Mouse (Mus musculus) lung, postnatal 0 days (tissue): ENCODE results near the gene Mrps34. TPM values are rescaled to one million over a fixed set of nuclear protein-coding genes. Genes with fewer than 3 reads are reported as not detected.
A peak's percentile ranks its signal among the peaks of the same experiment; 100 is the strongest.

Experiments used
- ATAC-seq: fragments of 200-750 bp; cut with Nextera tagmentation; 2 replicates; pipeline ENCODE4 v1.8.0; 2017; ENCODE audit warnings: moderate library complexity
- DNase-seq: peaks from one replicate; pipeline ENCODE4 v3.0.0-alpha.2; 2016; ENCODE audit warnings: low spot score
- H3K27ac ChIP-seq: fragments of 300-500 bp; sonication (generic); 2 replicates; pipeline ENCODE4 v1.5.1; 2014; ENCODE audit warnings: antibody characterized with exemption, mild to moderate bottlenecking, low read length, mixed read lengths
- H3K27me3 ChIP-seq: fragments of 300-500 bp; sonication (generic); replicated peaks from 2 replicates; pipeline ENCODE4 v1.6.1; 2014; ENCODE audit warnings: low read length, mixed read lengths; ENCODE audit not compliant: insufficient read depth
- H3K36me3 ChIP-seq: fragments of 300-500 bp; sonication (generic); 2 replicates; pipeline ENCODE4 v1.6.1; 2014; ENCODE audit warnings: low read length, mixed read lengths; ENCODE audit not compliant: insufficient read depth
- H3K4me1 ChIP-seq: fragments of 300-500 bp; sonication (generic); 2 replicates; pipeline ENCODE4 v1.6.1; 2014; ENCODE audit warnings: antibody characterized with exemption, low read depth, low read length, mixed read lengths; ENCODE audit not compliant: insufficient read depth
- H3K4me2 ChIP-seq: fragments of 300-500 bp; sonication (generic); replicated peaks from 2 replicates; pipeline ENCODE4 v1.6.1; 2014; ENCODE audit warnings: low read depth, mild to moderate bottlenecking, low read length, moderate library complexity, mixed read lengths
- H3K4me3 ChIP-seq: fragments of 300-500 bp; sonication (generic); 2 replicates; pipeline ENCODE4 v1.5.1; 2014; ENCODE audit warnings: low read depth, low read length
- H3K9ac ChIP-seq: fragments of 300-500 bp; sonication (generic); replicated peaks from 2 replicates; pipeline ENCODE4 v1.6.1; 2014; ENCODE audit warnings: low read depth, mild to moderate bottlenecking
- H3K9me3 ChIP-seq: fragments of 300-500 bp; sonication (generic); 2 replicates; pipeline ENCODE4 v1.6.1; 2016; ENCODE audit warnings: low read length, mixed read lengths
- CTCF ChIP-seq: IDR thresholded peaks from 2 replicates; pipeline ENCODE4 v1.5.1; 2016; ENCODE audit warnings: antibody characterized with exemption, mild to moderate bottlenecking
- EP300 ChIP-seq: IDR thresholded peaks from 2 replicates; pipeline ENCODE4 v1.6.1; 2016; ENCODE audit warnings: antibody characterized with exemption, mild to moderate bottlenecking, control low read depth
- whole genome bisulfite sequencing: fragments of 180-500 bp; shearing (Covaris S2); extraction: QIAGEN DNeasy Blood & Tissue Kit; methylation state at CpG from one replicate; pipeline ENCODE4 v1.1.7; 2014; 5-methylcytosine and 5-hydroxymethylcytosine counted together
- polyA plus RNA-seq: library from polyadenylated mRNA; unstranded; fragments of >200 nt; fragmentation: Nextera tagmentation; extraction: Ambion mirVana; gene quantifications from 2 replicates; pipeline ENCODE4 v1.2.1, GENCODE M21; 2015

Mrps34 gene
- polyA plus RNA-seq, 1 experiment from 2014 or later = 90.7 TPM

DNA sequence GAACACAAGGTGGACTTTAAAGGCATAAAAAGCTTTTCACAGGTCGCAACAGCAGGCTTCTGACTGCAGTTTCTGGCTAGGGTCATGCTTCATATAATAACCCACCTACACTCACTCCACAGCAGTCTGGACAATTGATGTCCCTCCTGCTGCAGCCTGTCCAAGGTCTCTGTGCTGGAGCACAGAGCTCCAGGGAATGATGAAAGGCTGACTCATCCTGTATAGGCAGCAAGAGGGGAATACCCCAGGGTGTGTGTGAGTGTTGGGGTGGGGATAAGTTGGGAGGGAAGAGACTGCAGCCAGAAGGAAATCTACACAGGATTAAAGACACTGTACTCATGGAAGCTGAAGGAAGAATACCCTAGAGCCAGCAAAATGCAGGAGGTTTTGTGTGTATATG, 34.6 kb downstream of the Mrps34 start:
- Histone ChIP-seq H3K4me1 (no peaks in the 10 kb centered on the region), H3K4me2 (no peak overlapping the region), H3K27ac (no peak overlapping the region), H3K4me3 (no peak overlapping the region), H3K27me3 (no peaks in the 10 kb centered on the region), H3K9me3 (no peaks in the 10 kb centered on the region), H3K36me3 (0 out of 2 replicates have a peak, but pooled peaks cover 4% of the 10 kb centered on the region), H3K9ac (no peak overlapping the region)
- no peak for TF ChIP-seq CTCF
- TF ChIP-seq EP300 = no peak
- 71% methylated on average over 1 of the region's 1 CpGs for WGBS
- DNase-seq (no peak), ATAC-seq (peak; percentile 17; the same call in 1 of the 2 replicates)

DNA sequence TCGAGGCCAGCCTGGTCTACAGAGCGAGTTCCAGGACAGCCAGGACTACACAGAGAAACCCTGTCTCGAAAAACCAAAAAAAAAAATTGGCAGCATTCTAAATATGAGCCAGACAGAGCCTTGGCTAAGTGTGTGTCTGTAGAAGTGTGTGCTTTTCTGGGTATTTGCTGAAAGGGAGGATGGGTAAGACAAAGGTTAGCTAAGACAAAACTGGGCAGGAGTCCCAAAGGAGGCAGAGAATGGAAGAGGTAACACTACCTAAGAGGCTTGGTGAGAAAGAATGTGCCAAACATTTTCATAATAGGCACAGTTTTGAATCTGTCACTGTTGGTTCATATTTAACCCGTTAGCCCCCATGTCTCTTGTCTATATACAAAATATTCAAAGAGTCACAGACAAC, 37.5 kb downstream of the Mrps34 start:
- no peaks in the 10 kb centered on the region for H3K27me3 ChIP-seq
- no peak for ATAC-seq
- no peak overlapping the region for H3K4me2 ChIP-seq
- WGBS = 88% methylated on average over 4 of the region's 4 CpGs
- no peak for DNase-seq
- no peak overlapping the region for H3K9ac ChIP-seq
- TF ChIP-seq EP300 (no peak), CTCF (no peak)
- H3K27ac ChIP-seq = no peak overlapping the region
- H3K9me3 ChIP-seq = no peaks in the 10 kb centered on the region
- no peak overlapping the region for H3K4me3 ChIP-seq
- no peaks in the 10 kb centered on the region for H3K36me3 ChIP-seq
- peaks cover 9% of the 10 kb centered on the region for H3K4me1 ChIP-seq

DNA sequence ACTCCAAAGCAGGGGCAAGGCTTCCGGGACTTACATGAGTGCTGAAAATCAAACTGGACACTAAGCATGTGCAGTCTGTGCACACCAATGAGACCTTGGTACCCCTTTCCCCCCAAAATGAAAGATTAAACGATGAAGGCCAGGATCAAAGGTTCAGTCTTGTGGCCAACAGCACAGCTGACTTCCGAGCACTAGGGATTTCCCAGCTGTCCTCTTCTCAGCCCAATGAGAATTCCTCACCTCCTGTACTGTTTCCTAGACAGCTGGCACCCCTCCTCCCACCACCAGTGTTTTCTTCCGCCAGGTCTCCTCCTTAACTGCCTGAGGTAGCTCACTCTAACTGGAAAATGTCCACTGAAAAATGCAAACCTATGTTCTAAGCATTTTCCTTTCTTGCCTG, 38.2 kb downstream of the Mrps34 start:
- Histone ChIP-seq H3K36me3 (no peaks in the 10 kb centered on the region), H3K4me1 (peaks cover 9% of the 10 kb centered on the region), H3K9me3 (no peaks in the 10 kb centered on the region), H3K9ac (no peak overlapping the region), H3K27ac (no peak overlapping the region), H3K27me3 (no peaks in the 10 kb centered on the region), H3K4me3 (no peak overlapping the region), H3K4me2 (no peak overlapping the region)
- no peak for TF ChIP-seq EP300
- no peak for TF ChIP-seq CTCF
- DNase-seq = no peak
- ATAC-seq = no peak
- 78% methylated on average over 4 of the region's 4 CpGs for WGBS

DNA sequence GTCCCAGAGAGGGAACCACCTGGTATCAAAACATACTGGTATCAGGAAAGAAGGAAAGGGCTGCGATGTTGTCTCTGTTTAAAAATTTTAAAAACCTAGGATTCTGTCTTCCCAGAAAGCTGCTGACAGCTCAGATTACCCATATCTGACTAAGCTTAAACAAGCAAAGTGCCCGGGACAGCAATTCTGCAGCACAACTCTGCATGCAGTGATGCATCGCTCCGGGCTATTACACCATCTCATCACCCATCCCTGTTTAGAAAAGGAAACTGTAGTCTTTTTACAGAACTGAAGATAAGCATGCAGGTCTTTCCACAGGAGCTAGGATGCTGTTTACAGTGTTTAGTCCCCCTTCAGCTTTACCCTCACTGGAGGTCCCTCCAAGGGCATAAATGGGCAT, 40.0 kb downstream of the Mrps34 start:
- ATAC-seq = no peak
- Histone ChIP-seq H3K4me2 (no peak overlapping the region), H3K4me3 (no peak overlapping the region), H3K4me1 (peaks cover 9% of the 10 kb centered on the region), H3K27ac (no peak overlapping the region), H3K9me3 (no peaks in the 10 kb centered on the region), H3K36me3 (no peaks in the 10 kb centered on the region), H3K9ac (peak overlapping the region; percentile 79; the same call in 1 of the 2 replicates), H3K27me3 (no peaks in the 10 kb centered on the region)
- TF ChIP-seq CTCF = no peak
- TF ChIP-seq EP300 = no peak
- 55% methylated on average over 4 of the region's 4 CpGs for WGBS
- no peak for DNase-seq

DNA sequence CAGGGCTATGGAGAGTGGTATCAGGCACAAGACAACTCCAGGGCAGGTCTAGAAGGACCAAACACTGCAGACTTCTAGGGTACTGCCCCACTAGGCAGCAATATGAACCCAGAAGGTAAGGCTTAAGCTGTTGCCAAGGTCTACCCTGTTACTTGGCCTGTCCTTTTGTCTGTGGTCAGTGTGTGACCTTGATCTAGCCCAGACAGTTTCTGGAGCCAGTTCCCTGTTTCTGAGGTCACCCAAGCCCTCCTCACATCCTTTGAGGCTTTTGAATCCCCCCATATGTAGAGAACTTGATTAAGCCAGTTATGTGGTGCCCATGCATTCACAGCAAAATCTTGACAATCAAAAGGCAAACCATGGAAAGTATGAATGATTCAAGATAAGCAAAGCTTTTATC, 40.8 kb downstream of the Mrps34 start:
- Histone ChIP-seq H3K36me3 (no peaks in the 10 kb centered on the region), H3K4me1 (peaks cover 9% of the 10 kb centered on the region), H3K4me2 (peak overlapping the region; percentile 82), H3K4me3 (peak overlapping the region; percentile 68), H3K9ac (peak overlapping the region; percentile 79), H3K27me3 (no peaks in the 10 kb centered on the region), H3K27ac (no peak overlapping the region), H3K9me3 (no peaks in the 10 kb centered on the region)
- ATAC-seq = no peak
- no peak for DNase-seq
- TF ChIP-seq EP300 (no peak), CTCF (no peak)

DNA sequence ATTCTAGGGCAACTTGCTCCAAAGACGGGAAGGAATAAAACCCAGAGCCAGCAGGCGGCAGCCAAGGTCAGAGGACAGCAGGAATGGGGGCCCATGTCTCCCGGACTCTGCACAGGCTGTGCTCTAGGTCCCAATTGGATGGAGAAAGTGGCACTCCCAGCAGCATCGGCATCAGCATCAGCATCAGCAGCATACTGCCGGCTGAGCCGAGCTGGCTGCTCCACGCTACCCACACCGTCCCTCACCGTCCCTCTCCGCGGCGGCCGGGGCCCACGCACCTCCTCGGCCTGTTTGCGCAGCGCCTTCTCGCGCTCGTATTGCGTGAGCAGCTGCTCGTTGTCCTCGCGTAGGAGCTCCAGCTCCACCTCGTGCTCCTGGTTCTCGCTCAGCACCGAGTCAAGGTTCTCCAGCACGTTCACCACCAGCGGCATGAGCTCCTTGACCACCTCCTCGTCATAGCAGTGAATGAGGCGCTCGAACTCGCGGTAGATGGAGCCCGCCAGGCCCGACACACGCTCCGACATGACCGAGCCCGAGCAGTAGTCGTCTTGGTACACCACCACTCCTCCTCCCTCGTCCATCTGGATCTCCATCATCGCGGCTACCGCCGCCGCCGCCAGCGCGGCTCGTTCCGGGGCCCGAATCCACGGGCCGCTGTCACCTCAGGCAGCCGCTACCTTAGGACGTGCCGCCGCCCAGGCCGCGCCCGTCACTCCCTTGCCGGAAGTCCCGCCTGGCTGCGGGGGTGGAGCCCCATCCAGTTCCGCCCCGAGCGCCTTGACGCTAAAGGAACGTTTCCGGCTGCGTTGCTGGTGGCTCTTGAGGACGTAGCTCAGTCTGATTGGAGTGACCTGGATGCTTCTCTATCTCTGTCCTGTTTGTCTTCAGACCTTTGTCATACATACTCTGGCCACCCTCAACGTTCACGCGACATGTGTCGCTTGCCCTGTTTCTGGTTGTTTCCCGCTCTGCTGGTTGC, 41.6 kb downstream of the Mrps34 start, which contains the start of gene Mapk8ip3:
Gene Mapk8ip3 (minus strand): TSS at position 719 of the 979 bp plus-strand sequence.
- Histone ChIP-seq H3K36me3 (no peaks in the 10 kb centered on the region), H3K4me2 (peak within 1 kb of the TSS; percentile 82), H3K9me3 (no peaks in the 10 kb centered on the region), H3K9ac (peak within 1 kb of the TSS; percentile 79), H3K4me3 (peak within 1 kb of the TSS; percentile 68), H3K27me3 (no peaks in the 10 kb centered on the region), H3K4me1 (peaks cover 9% of the 10 kb centered on the region), H3K27ac (peak within 1 kb of the TSS; percentile 72)
- TF ChIP-seq CTCF (peak; percentile 51), EP300 (no peak)
- peak; percentile 96 for DNase-seq
- ATAC-seq = peak; percentile 99
- WGBS = 3% methylated on average over 73 of the region's 78 CpGs
